Mouse (Mus musculus) layer of hippocampus, postnatal 25 days (tissue): Measurements from ENCODE around the gene Pgc. TPM values are rescaled to one million over a fixed set of nuclear protein-coding genes. Genes with fewer than 3 reads are reported as not detected.

ENCODE experiments used
- DNase-seq, 2 experiments: peaks; one replicate each; pipeline ENCODE4 v3.0.0; 2022; ENCODE audit warnings: mixed read lengths in 2 of 2, low spot score in 1 of 2; ENCODE audit errors: extremely low spot score in 1 of 2
- total RNA-seq, 2 experiments: library from RNA; stranded (reverse); gene quantifications; 2 replicates each; pipeline ENCODE4 v1.2.3; 2021

Gene Pgc
- total RNA-seq, 2 experiments from 2014 or later = not detected

- DNase-seq = no peak
Observed at GRCm38 (mm10) chr17:47706196-47706595, 20.4 kb upstream of the Pgc start.

GRCm38 (mm10) chr17:47707961-47708360, 18.7 kb upstream of the Pgc start:
- no peak for DNase-seq

- no peak for DNase-seq
Observed at GRCm38 (mm10) chr17:47708972-47709371, 17.7 kb upstream of the Pgc start.

GRCm38 (mm10) chr17:47710036-47710435, 16.6 kb upstream of the Pgc start:
- no peak for DNase-seq

- DNase-seq = no peak
Observed at GRCm38 (mm10) chr17:47711883-47712282, 14.8 kb upstream of the Pgc start.

GRCm38 (mm10) chr17:47712889-47713571, 13.6 kb upstream of the Pgc start:
- no peak for DNase-seq

- no peak for DNase-seq
Observed at GRCm38 (mm10) chr17:47715037-47715436, 11.6 kb upstream of the Pgc start.

GRCm38 (mm10) chr17:47721183-47721582, 5.5 kb upstream of the Pgc start:
- no peak for DNase-seq

GRCm38 (mm10) chr17:47730633-47731575, 4.3 kb downstream of the Pgc start:
- no peak for DNase-seq

- DNase-seq = no peak
Observed at GRCm38 (mm10) chr17:47735553-47736100, 9.0 kb downstream of the Pgc start.

- peak; percentile 99 for DNase-seq
Observed at GRCm38 (mm10) chr17:47736856-47737255, 10.2 kb downstream of the Pgc start, which contains the start of gene Tfeb. Gene Tfeb (plus strand): TSS chr17:47737030.

- DNase-seq = peak; percentile 54 to 55
Observed at GRCm38 (mm10) chr17:47737271-47738065, 10.8 kb downstream of the Pgc start.

- no peak for DNase-seq
Observed at GRCm38 (mm10) chr17:47738066-47738878, 11.6 kb downstream of the Pgc start.

GRCm38 (mm10) chr17:47738879-47739798, 12.5 kb downstream of the Pgc start:
- no peak for DNase-seq

- no peak for DNase-seq
Observed at GRCm38 (mm10) chr17:47740186-47740585, 13.5 kb downstream of the Pgc start.

- no peak for DNase-seq
Observed at GRCm38 (mm10) chr17:47742991-47743734, 16.5 kb downstream of the Pgc start.

GRCm38 (mm10) chr17:47744086-47744485, 17.4 kb downstream of the Pgc start:
- DNase-seq = no peak
